Mouse (Mus musculus): ENCODE data around the gene Rps13. TPM values are rescaled to one million over a fixed set of nuclear protein-coding genes. Genes with fewer than 3 reads are reported as not detected.
A peak's percentile ranks its signal among the peaks of the same experiment; 100 is the strongest.

Gene Rps13
- polyA plus RNA-seq, 1 experiment from 2014 or later: 679 TPM

DNA sequence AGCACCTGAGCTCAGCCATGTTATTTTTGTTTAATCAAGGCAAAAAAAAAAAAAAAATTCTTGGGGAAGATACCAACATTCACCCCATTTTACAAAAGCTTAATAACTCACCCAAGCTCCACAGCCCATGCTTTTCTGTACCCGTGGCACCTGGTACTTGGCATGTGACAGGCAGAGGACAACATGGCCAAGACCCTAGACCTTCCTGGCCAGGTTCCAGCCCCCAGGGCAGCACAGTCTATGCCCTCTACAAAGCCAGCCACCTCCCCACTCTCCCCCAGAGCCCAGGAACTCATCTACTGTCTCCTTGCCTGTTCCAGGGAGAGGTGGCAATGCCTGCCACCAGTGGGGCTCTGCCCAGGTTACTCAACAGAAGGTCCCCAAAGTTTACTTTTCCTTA, 43.4 kb downstream of the Rps13 start:
- peaks cover 72% of the 10 kb centered on the region for H3K4me1 ChIP-seq (replicated peaks)
- H3K9ac ChIP-seq: no peak overlapping the region
- ATAC-seq (ENCODE audit: low read depth) (no peak), DNase-seq (no peak)
- peak overlapping the region; percentile 13; the same call in 1 of the 2 replicates for H3K27ac ChIP-seq
- no peaks in the 10 kb centered on the region for H3K27me3 ChIP-seq
- no peaks in the 10 kb centered on the region for H3K36me3 ChIP-seq
- H3K4me3 ChIP-seq (replicated peaks): no peak overlapping the region
- H3K4me2 ChIP-seq: no peak overlapping the region
- H3K9me3 ChIP-seq (replicated peaks): no peaks in the 10 kb centered on the region
- WGBS (ENCODE audit: insufficient replicate concordance): 59% methylated on average over 1 of the region's 1 CpGs

DNA sequence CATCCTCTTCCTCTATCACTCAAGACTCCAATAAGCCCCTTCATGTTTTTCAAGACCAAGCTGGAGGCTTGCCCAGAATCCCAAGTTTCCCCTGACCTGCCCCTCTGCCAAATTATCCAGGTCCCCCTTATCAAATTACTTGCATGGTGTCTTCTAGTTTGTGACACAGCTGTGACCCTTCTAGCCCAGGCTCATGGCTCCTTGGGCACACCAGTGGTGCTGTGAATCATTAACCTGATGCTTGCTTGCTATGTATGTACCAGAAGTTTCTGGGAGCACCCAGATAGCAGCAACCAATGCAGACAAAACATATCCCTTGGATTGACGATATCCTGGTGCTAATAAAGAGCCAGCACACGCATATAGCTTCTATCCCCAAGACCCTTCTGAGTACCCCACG, 45.0 kb downstream of the Rps13 start:
- no peak for DNase-seq
- H3K4me3 ChIP-seq (replicated peaks): no peak overlapping the region
- H3K4me1 ChIP-seq (replicated peaks): peaks cover 77% of the 10 kb centered on the region
- WGBS (ENCODE audit: insufficient replicate concordance): 59% methylated on average over 3 of the region's 3 CpGs
- peak overlapping the region; percentile 13; the same call in 1 of the 2 replicates for H3K27ac ChIP-seq
- no peak overlapping the region for H3K9ac ChIP-seq
- no peaks in the 10 kb centered on the region for H3K36me3 ChIP-seq
- no peak overlapping the region for H3K4me2 ChIP-seq
- H3K9me3 ChIP-seq (replicated peaks): no peaks in the 10 kb centered on the region
- ATAC-seq (ENCODE audit: low read depth): no peak
- no peaks in the 10 kb centered on the region for H3K27me3 ChIP-seq

DNA sequence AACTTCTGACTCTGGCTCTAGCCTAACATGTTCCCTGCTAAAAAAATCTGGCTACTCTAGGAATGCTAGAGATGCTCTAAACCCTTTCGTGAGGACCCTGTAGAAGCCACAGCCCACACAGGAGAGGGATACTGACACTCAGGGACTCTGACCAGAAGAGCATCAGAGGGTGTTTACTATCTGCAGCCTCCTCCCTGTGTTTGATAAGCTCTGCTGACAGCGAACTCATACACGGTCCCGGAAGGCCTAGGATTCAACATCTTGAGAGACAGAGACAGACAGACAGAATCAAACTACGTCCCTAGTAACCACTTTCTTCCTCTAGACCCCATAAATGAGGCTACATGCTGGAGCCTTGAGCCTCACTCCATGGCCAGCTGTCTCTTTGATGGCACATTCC, 46.0 kb downstream of the Rps13 start:
- Histone ChIP-seq H3K27ac (peak overlapping the region; percentile 79), H3K27me3 (no peaks in the 10 kb centered on the region), H3K4me2 (no peak overlapping the region), H3K4me3 (replicated peaks) (no peak overlapping the region), H3K4me1 (replicated peaks) (peaks cover 80% of the 10 kb centered on the region), H3K9ac (no peak overlapping the region), H3K9me3 (replicated peaks) (no peaks in the 10 kb centered on the region), H3K36me3 (no peaks in the 10 kb centered on the region)
- WGBS (ENCODE audit: insufficient replicate concordance): 49% methylated on average over 5 of the region's 5 CpGs
- no peak for DNase-seq
- ATAC-seq (ENCODE audit: low read depth): peak; percentile 56

DNA sequence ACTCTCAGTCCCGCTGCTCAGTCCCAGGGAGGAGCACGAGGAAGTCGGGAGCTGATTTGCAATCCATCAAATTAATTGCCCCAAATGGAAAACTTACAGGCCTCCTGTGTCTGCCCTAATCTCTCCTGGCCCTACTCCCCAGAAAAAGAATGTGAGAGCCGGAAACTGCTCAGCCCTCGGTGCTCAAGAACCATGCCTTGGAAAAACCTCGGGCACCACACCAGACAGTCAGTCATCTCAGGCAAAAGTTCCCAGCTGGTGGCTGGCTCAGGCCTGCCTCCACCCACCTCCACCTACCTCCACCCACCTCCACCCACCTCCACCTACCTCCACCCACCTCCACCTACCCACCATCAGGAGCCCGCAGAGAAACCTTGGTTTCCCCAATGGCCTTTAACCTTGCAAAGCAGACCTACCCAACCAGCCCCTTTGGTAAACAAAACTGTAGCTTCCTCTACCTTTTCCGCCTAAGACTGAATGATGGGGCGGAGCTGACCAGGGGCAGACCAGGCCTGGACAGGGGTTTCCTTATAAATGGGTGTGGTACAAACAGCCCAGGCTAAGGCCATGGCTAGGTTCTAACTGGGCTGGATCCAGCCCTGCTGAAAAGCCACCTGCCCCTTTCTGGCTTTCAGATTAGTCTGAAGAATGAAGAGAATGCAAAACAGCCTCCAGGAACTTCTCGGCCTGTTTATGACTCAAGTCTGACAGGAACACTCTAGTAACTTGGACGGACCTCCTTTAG, 47.2 kb downstream of the Rps13 start:
- no peaks in the 10 kb centered on the region for H3K9me3 ChIP-seq (replicated peaks)
- no peaks in the 10 kb centered on the region for H3K36me3 ChIP-seq
- 51% methylated on average over 11 of the region's 11 CpGs for WGBS (ENCODE audit: insufficient replicate concordance)
- ATAC-seq (ENCODE audit: low read depth): peak; percentile 79
- peak overlapping the region; percentile 45 for H3K4me2 ChIP-seq
- no peaks in the 10 kb centered on the region for H3K27me3 ChIP-seq
- no peak overlapping the region for H3K9ac ChIP-seq
- H3K4me3 ChIP-seq (replicated peaks): no peak overlapping the region
- no peak for DNase-seq
- H3K4me1 ChIP-seq (replicated peaks): peaks cover 75% of the 10 kb centered on the region
- H3K27ac ChIP-seq: peak overlapping the region; percentile 79

DNA sequence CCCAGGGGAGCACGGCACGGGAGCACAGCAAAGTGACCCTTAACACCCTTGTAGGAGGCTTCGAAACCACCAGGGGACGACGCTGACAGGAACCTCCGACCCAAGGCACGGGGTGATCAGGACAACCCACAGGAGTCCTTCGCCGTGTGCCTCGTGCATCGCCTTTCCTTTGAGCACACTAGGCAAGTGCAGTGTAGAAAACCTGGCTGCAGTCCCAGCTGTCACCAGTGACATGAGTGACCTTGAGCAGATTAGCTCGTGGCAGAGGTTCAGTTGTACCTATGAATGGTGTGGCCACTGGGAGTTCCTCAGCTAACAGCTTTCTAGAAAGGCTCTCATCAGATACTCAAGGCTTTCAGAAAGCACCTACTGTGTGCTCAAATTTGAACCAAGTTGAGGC, 47.8 kb downstream of the Rps13 start:
- H3K27ac ChIP-seq: peak overlapping the region; percentile 79
- H3K4me2 ChIP-seq: peak overlapping the region; percentile 45
- no peak for DNase-seq

DNA sequence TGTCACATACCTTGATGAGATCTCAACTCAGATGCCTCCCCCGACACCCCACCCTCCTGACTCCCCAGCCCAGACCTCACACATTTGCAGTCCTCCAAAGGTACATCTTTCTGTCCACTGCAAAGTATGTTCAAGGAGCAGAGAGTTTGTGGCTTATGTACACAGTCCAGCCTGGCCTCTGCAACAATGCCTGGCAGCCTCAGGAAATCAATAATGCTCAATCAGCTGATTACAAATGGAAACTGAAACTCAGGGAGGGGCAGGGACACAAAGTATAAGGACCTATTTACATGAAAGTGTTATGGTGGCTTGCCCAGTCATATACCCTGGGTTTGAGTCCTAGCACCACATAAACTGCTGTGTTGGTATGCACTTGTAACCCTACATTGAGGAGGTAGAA, 48.8 kb downstream of the Rps13 start:
- no peak for DNase-seq
- ATAC-seq (ENCODE audit: low read depth): 0 out of 2 replicates have a peak, but pooled peaks have one; percentile 13
- H3K27me3 ChIP-seq: no peaks in the 10 kb centered on the region
- H3K36me3 ChIP-seq: no peaks in the 10 kb centered on the region
- H3K9ac ChIP-seq: no peak overlapping the region
- 69% methylated on average over 1 of the region's 1 CpGs for WGBS (ENCODE audit: insufficient replicate concordance)
- no peak overlapping the region for H3K27ac ChIP-seq
- peaks cover 68% of the 10 kb centered on the region for H3K4me1 ChIP-seq (replicated peaks)
- H3K4me2 ChIP-seq: 0 out of 2 replicates have a peak overlapping the region, but pooled peaks have one; percentile 0
- no peak overlapping the region for H3K4me3 ChIP-seq (replicated peaks)
- H3K9me3 ChIP-seq (replicated peaks): no peaks in the 10 kb centered on the region

More for the DNA sequence above, 47.8 kb downstream of the Rps13 start:
- no peaks in the 10 kb centered on the region for H3K36me3 ChIP-seq
- ATAC-seq (ENCODE audit: low read depth): peak; percentile 16; the same call in 1 of the 2 replicates
- H3K27me3 ChIP-seq: no peaks in the 10 kb centered on the region
- H3K9me3 ChIP-seq (replicated peaks): no peaks in the 10 kb centered on the region
- H3K4me3 ChIP-seq (replicated peaks): no peak overlapping the region
- peaks cover 75% of the 10 kb centered on the region for H3K4me1 ChIP-seq (replicated peaks)
- 57% methylated on average over 12 of the region's 12 CpGs for WGBS (ENCODE audit: insufficient replicate concordance)
- H3K9ac ChIP-seq: no peak overlapping the region

DNA sequence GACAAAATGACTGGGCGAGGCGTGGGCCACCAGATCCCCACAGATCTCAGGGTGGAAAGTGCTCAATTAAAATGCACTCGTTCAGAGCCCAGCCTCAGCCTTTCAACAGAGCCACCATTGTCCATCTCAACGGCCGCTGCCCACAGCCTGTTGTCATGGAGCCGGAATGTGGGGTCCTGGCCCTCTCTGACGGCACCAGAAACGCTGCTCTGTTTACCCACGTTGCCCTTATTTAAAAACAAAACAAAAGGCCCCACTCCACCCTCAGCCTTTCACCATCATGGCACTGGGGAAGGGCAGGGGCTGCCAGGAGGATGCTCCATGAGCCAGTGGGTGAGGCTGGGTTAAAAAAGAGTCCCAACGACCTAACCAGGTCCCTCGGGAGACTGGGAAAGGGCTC, 51.2 kb downstream of the Rps13 start:
- H3K4me2 ChIP-seq: no peak overlapping the region
- ATAC-seq (ENCODE audit: low read depth) (no peak), DNase-seq (no peak)
- no peak overlapping the region for H3K4me3 ChIP-seq (replicated peaks)
- H3K27me3 ChIP-seq: no peaks in the 10 kb centered on the region
- H3K27ac ChIP-seq: no peak overlapping the region
- peaks cover 45% of the 10 kb centered on the region for H3K4me1 ChIP-seq (replicated peaks)
- no peak overlapping the region for H3K9ac ChIP-seq
- WGBS (ENCODE audit: insufficient replicate concordance): 59% methylated on average over 11 of the region's 11 CpGs
- no peaks in the 10 kb centered on the region for H3K36me3 ChIP-seq
- no peaks in the 10 kb centered on the region for H3K9me3 ChIP-seq (replicated peaks)

Other genes with a start within 250 kb of the Rps13 start
- 0.62 and 1.3 TPM in 2 replicates for gene Gm4353, start 249.6 kb downstream of the Rps13 start, polyA plus RNA-seq (2015; fragmentation: Nextera tagmentation; extraction: Ambion mirVana)
- gene Plekha7, start 25.8 kb downstream of the Rps13 start, polyA plus RNA-seq (2015; fragmentation: Nextera tagmentation; extraction: Ambion mirVana): 2.5 and 3.5 TPM in 2 replicates
- 3.9 and 5.1 TPM in 2 replicates for gene Pik3c2a, start 109.3 kb upstream of the Rps13 start, polyA plus RNA-seq (2015; fragmentation: Nextera tagmentation; extraction: Ambion mirVana)
- 2.8 and 3.2 TPM in 2 replicates for gene Nucb2, start 170.2 kb upstream of the Rps13 start, polyA plus RNA-seq (2015; fragmentation: Nextera tagmentation; extraction: Ambion mirVana)

Data from liver, embryonic 13.5 days (tissue).